Mouse (Mus musculus): ENCODE data around the gene Fam173b.
A peak's percentile ranks its signal among the peaks of the same experiment; 100 is the strongest.

The Fam173b gene

GRCm38 (mm10) chr15:31586519-31586918 lies 15.1 kb upstream of the Fam173b start:
- peak; percentile 66 for DNase-seq (ENCODE audit: inconsistent ontology term)

- no peak for DNase-seq (ENCODE audit: inconsistent ontology term)
Measured at GRCm38 (mm10) chr15:31587789-31588188, 13.9 kb upstream of the Fam173b start.

GRCm38 (mm10) chr15:31588989-31589640 lies 12.5 kb upstream of the Fam173b start:
- peak; percentile 74 for DNase-seq (ENCODE audit: inconsistent ontology term)

GRCm38 (mm10) chr15:31590176-31590575 lies 11.5 kb upstream of the Fam173b start:
- no peak for DNase-seq (ENCODE audit: inconsistent ontology term)

- no peak for DNase-seq (ENCODE audit: inconsistent ontology term)
Measured at GRCm38 (mm10) chr15:31592531-31592930, 9.1 kb upstream of the Fam173b start.

GRCm38 (mm10) chr15:31594260-31594659 lies 7.4 kb upstream of the Fam173b start:
- DNase-seq (ENCODE audit: inconsistent ontology term): no peak

- no peak for DNase-seq (ENCODE audit: inconsistent ontology term)
Measured at GRCm38 (mm10) chr15:31595651-31596050, 6.0 kb upstream of the Fam173b start.

- peak; percentile 26 for DNase-seq (ENCODE audit: inconsistent ontology term)
Measured at GRCm38 (mm10) chr15:31599834-31600233, 1.8 kb upstream of the Fam173b start.

- DNase-seq (ENCODE audit: inconsistent ontology term): no peak
Measured at GRCm38 (mm10) chr15:31601279-31601645, 390 bp upstream of the Fam173b start.

GRCm38 (mm10) chr15:31602426-31602825 lies 774 bp downstream of the Fam173b start:
- DNase-seq (ENCODE audit: inconsistent ontology term): peak; percentile 62

GRCm38 (mm10) chr15:31603113-31603512 lies 1.5 kb downstream of the Fam173b start:
- no peak for DNase-seq (ENCODE audit: inconsistent ontology term)

- no peak for DNase-seq (ENCODE audit: inconsistent ontology term)
Measured at GRCm38 (mm10) chr15:31606821-31607220, 5.2 kb downstream of the Fam173b start.

GRCm38 (mm10) chr15:31611027-31611426 lies 9.4 kb downstream of the Fam173b start:
- DNase-seq (ENCODE audit: inconsistent ontology term): no peak

- no peak for DNase-seq (ENCODE audit: inconsistent ontology term)
Measured at GRCm38 (mm10) chr15:31611976-31612375, 10.3 kb downstream of the Fam173b start.

GRCm38 (mm10) chr15:31613826-31614453 lies 12.3 kb downstream of the Fam173b start:
- no peak for DNase-seq (ENCODE audit: inconsistent ontology term)

GRCm38 (mm10) chr15:31614666-31615065 lies 13.0 kb downstream of the Fam173b start:
- no peak for DNase-seq (ENCODE audit: inconsistent ontology term)

GRCm38 (mm10) chr15:31617261-31617660 lies 15.6 kb downstream of the Fam173b start:
- no peak for DNase-seq (ENCODE audit: inconsistent ontology term)

- DNase-seq (ENCODE audit: inconsistent ontology term): no peak
Measured at GRCm38 (mm10) chr15:31619521-31619920, 17.9 kb downstream of the Fam173b start.

- DNase-seq (ENCODE audit: inconsistent ontology term): peak; percentile 20
Measured at GRCm38 (mm10) chr15:31627277-31628154, 25.9 kb downstream of the Fam173b start.

- no peak for DNase-seq (ENCODE audit: inconsistent ontology term)
Measured at GRCm38 (mm10) chr15:31628180-31628579, 26.5 kb downstream of the Fam173b start.

GRCm38 (mm10) chr15:31629556-31629955 lies 27.9 kb downstream of the Fam173b start:
- no peak for DNase-seq (ENCODE audit: inconsistent ontology term)

- DNase-seq (ENCODE audit: inconsistent ontology term): no peak
Measured at GRCm38 (mm10) chr15:31631396-31631858, 29.8 kb downstream of the Fam173b start.
